Mouse (Mus musculus): ENCODE data around the gene Riox2.

GRCm38 (mm10) chr16:59509830-59510229 is 38.3 kb downstream of the Riox2 start:
- TF ChIP-seq POLR2A (IDR thresholded peaks at IDR 0.05; ENCODE audit: insufficient read depth, low read depth, low read length) = no peak
- TF ChIP-seq CTCF (IDR thresholded peaks at IDR 0.05; ENCODE audit: insufficient read depth, low read depth, low read length) = no peak
